Mouse (Mus musculus) myocyte (in vitro differentiated cells): ENCODE data around the gene Zfp595. TPM values are rescaled to one million over a fixed set of nuclear protein-coding genes. Genes with fewer than 3 reads are reported as not detected.

ENCODE experiments used
- H3K27me3 ChIP-seq: one replicate; pipeline ENCODE4 v1.6.1; 2011; ENCODE audit not compliant: control insufficient read depth, insufficient read depth, insufficient read length
- H3K36me3 ChIP-seq: one replicate; pipeline ENCODE4 v1.6.1; 2011; ENCODE audit not compliant: control insufficient read depth, insufficient read depth
- H3K4me2 ChIP-seq: one replicate; pipeline ENCODE4 v1.6.1; 2011; ENCODE audit warnings: low read depth, control low read depth
- H3K4me3 ChIP-seq: one replicate; pipeline ENCODE4 v1.5.1; 2011; ENCODE audit warnings: mild to moderate bottlenecking, control low read depth, moderate library complexity
- H3K79me2 ChIP-seq: one replicate; pipeline ENCODE4 v1.6.1; 2011; ENCODE audit not compliant: control insufficient read depth, insufficient read depth
- H3ac ChIP-seq: one replicate; pipeline ENCODE4 v1.6.1; 2011; ENCODE audit not compliant: control insufficient read depth, insufficient read length
- CEBPB ChIP-seq: IDR thresholded peaks from 2 replicates; pipeline ENCODE4 v1.6.1; 2011; ENCODE audit warnings: mild to moderate bottlenecking, moderate library complexity; ENCODE audit not compliant: poor library complexity, insufficient read depth, severe bottlenecking
- E2F4 ChIP-seq: IDR thresholded peaks from one replicate; pipeline ENCODE4 v1.6.1; 2011; ENCODE audit warnings: mild to moderate bottlenecking, control low read depth, moderate library complexity; ENCODE audit not compliant: insufficient read depth
- MAX ChIP-seq: IDR thresholded peaks from one replicate; pipeline ENCODE4 v1.6.1; 2011; ENCODE audit warnings: low read depth, mild to moderate bottlenecking, control low read depth
- MYOD1 ChIP-seq, 3 experiments: IDR thresholded peaks; one replicate each; pipeline ENCODE4 v1.6.1; 2011; ENCODE audit warnings: control low read depth in 2 of 3, low read depth in 2 of 3, mild to moderate bottlenecking in 2 of 3, moderate library complexity in 1 of 3; ENCODE audit not compliant: insufficient read length in 2 of 3, control insufficient read depth in 1 of 3
- MYOG ChIP-seq, 3 experiments: IDR thresholded peaks; one replicate each; pipeline ENCODE4 v1.6.1; 2011; ENCODE audit warnings: control low read depth in 2 of 3, low read depth in 2 of 3, mild to moderate bottlenecking in 2 of 3; ENCODE audit not compliant: insufficient read length in 2 of 3, control insufficient read depth in 1 of 3, insufficient read depth in 1 of 3
- POLR2A ChIP-seq: IDR thresholded peaks from one replicate; pipeline ENCODE4 v1.6.1; 2011; ENCODE audit warnings: low read depth, mild to moderate bottlenecking, control low read depth, moderate library complexity; ENCODE audit not compliant: insufficient read length
- POLR2AphosphoS2 ChIP-seq: IDR thresholded peaks from one replicate; pipeline ENCODE4 v1.6.1; 2011; ENCODE audit warnings: low read depth, control low read depth; ENCODE audit not compliant: insufficient read length
- REST ChIP-seq: IDR thresholded peaks from one replicate; pipeline ENCODE4 v1.6.1; 2011; ENCODE audit warnings: mild to moderate bottlenecking, control low read depth, moderate library complexity; ENCODE audit not compliant: insufficient read depth, insufficient read length
- SRF ChIP-seq: IDR thresholded peaks from one replicate; pipeline ENCODE4 v1.6.1; 2011; ENCODE audit warnings: low read depth; ENCODE audit not compliant: control insufficient read depth, insufficient read length
- TCF12 ChIP-seq: IDR thresholded peaks from one replicate; pipeline ENCODE4 v1.6.1; 2011; ENCODE audit warnings: mild to moderate bottlenecking, control low read depth; ENCODE audit not compliant: poor library complexity, insufficient read depth, severe bottlenecking
- TCF3 ChIP-seq: IDR thresholded peaks from one replicate; pipeline ENCODE4 v1.6.1; 2011; ENCODE audit warnings: low read depth, control low read depth; ENCODE audit not compliant: insufficient read length
- USF1 ChIP-seq: IDR thresholded peaks from one replicate; pipeline ENCODE4 v1.6.1; 2011; ENCODE audit warnings: low read depth, mild to moderate bottlenecking, control low read depth, moderate library complexity
- polyA plus RNA-seq: library from polyadenylated mRNA; unstranded; fragments of >200 nt; fragmentation: generic; extraction: Trizol; gene quantifications from one replicate; pipeline ENCODE4 v1.2.1, GENCODE M21; 2012; ENCODE audit warnings: missing spikeins

The Zfp595 gene
- polyA plus RNA-seq, 1 experiment, result 0.48 TPM

GRCm38 (mm10) chr13:67268568-67269369 is 63.6 kb downstream of the Zfp595 start:
- H3K4me3 ChIP-seq, result peak overlapping the region; percentile 51
- no peaks in the 10 kb centered on the region for H3K79me2 ChIP-seq
- no peaks in the 10 kb centered on the region for H3K27me3 ChIP-seq
- TF ChIP-seq TCF3, result no peak
- TF ChIP-seq MYOG (IDR thresholded peaks at IDR 0.05; ENCODE audit: control insufficient read depth in 1 of 3, insufficient read depth in 1 of 3, insufficient read length in 2 of 3, low read depth in 2 of 3), result no peak
- TF ChIP-seq CEBPB, result no peak
- no peak for TF ChIP-seq USF1
- TF ChIP-seq TCF12, result no peak
- TF ChIP-seq SRF, result no peak
- no peak for TF ChIP-seq REST
- no peak for TF ChIP-seq POLR2AphosphoS2
- no peak for TF ChIP-seq POLR2A
- no peak for TF ChIP-seq E2F4
- TF ChIP-seq MAX, result no peak
- no peak for TF ChIP-seq MYOD1 (IDR thresholded peaks at IDR 0.05; ENCODE audit: control insufficient read depth in 1 of 3, insufficient read length in 2 of 3, low read depth in 2 of 3)
- peak overlapping the region; percentile 92 for H3K4me2 ChIP-seq
- H3ac ChIP-seq, result peak overlapping the region; percentile 33
- H3K36me3 ChIP-seq, result no peaks in the 10 kb centered on the region

Other genes starting within 250 kb of the Zfp595 start
- gene Zfp708, start 234.6 kb downstream of the Zfp595 start, polyA plus RNA-seq, result 0.11 TPM
- gene Gm28557, start 224.0 kb downstream of the Zfp595 start, polyA plus RNA-seq, result 0.94 TPM
- 0.19 TPM for gene Rslcan18, start 216.3 kb downstream of the Zfp595 start, polyA plus RNA-seq
- 0.59 TPM for gene Zfp759, start 210.9 kb downstream of the Zfp595 start, polyA plus RNA-seq
- gene Rsl1, start 159.4 kb downstream of the Zfp595 start, polyA plus RNA-seq, result 0.41 TPM
- gene Zfp455, start 138.1 kb downstream of the Zfp595 start, polyA plus RNA-seq, result 0.05 TPM
- 0.20 TPM for gene Zfp458, start 54.1 kb downstream of the Zfp595 start, polyA plus RNA-seq
- 0.10 TPM for gene Zfp457, start 26.1 kb downstream of the Zfp595 start, polyA plus RNA-seq
- gene Gm28044, start 28.0 kb upstream of the Zfp595 start, polyA plus RNA-seq, result 1.3 TPM
- 0.12 TPM for gene Zfp953, start 28.0 kb upstream of the Zfp595 start, polyA plus RNA-seq
- 1.0 TPM for gene Gm28041, start 43.2 kb upstream of the Zfp595 start, polyA plus RNA-seq
- 0.04 TPM for gene Zfp456, start 43.2 kb upstream of the Zfp595 start, polyA plus RNA-seq
- 1.1 TPM for gene Zfp429, start 67.2 kb upstream of the Zfp595 start, polyA plus RNA-seq
- gene Zfp459, start 88.8 kb upstream of the Zfp595 start, polyA plus RNA-seq, result not detected
- 1.4 TPM for gene Zfp874a, start 119.1 kb upstream of the Zfp595 start, polyA plus RNA-seq
- 1.8 TPM for gene Zfp874b, start 151.7 kb upstream of the Zfp595 start, polyA plus RNA-seq
- gene Zfp58, start 168.0 kb upstream of the Zfp595 start, polyA plus RNA-seq, result 1.6 TPM
- not detected for gene Gm26965, start 193.6 kb upstream of the Zfp595 start, polyA plus RNA-seq
- 18.0 TPM for gene Zfp87, start 193.6 kb upstream of the Zfp595 start, polyA plus RNA-seq
- gene Zfp748, start 221.3 kb upstream of the Zfp595 start, polyA plus RNA-seq, result 0.68 TPM